Mouse (Mus musculus) stomach, embryonic 16.5 days (tissue): ENCODE results near the gene Nipbl. TPM values are rescaled to one million over a fixed set of nuclear protein-coding genes. Genes with fewer than 3 reads are reported as not detected.
"Not testable (repeated sequence)": the region's sequence is repeated elsewhere in the genome, so short reads cannot be mapped to it uniquely, and the experiment has no call there.

Source experiments
- ATAC-seq: fragments of 200-750 bp; cut with Nextera tagmentation; 2 replicates; pipeline ENCODE4 v1.8.0; 2017; ENCODE audit warnings: moderate number of reproducible peaks, moderate TSS enrichment; ENCODE audit not compliant: insufficient read depth, low FRiP score
- H3K27ac ChIP-seq: fragments of 300-500 bp; sonication (generic); 2 replicates; pipeline ENCODE4 v1.5.1; 2014; ENCODE audit warnings: low read length
- H3K27me3 ChIP-seq: fragments of 300-500 bp; sonication (generic); 2 replicates; pipeline ENCODE4 v1.6.1; 2014; ENCODE audit warnings: low read length, control low read depth, mixed read lengths; ENCODE audit not compliant: control insufficient read depth, insufficient read depth
- H3K36me3 ChIP-seq: fragments of 300-500 bp; sonication (generic); 2 replicates; pipeline ENCODE4 v1.6.1; 2014; ENCODE audit warnings: low read length; ENCODE audit not compliant: control insufficient read depth, insufficient read depth
- H3K4me1 ChIP-seq: fragments of 300-500 bp; sonication (generic); 2 replicates; pipeline ENCODE4 v1.6.1; 2014; ENCODE audit warnings: low read length, control low read depth, mixed read lengths; ENCODE audit not compliant: control insufficient read depth, insufficient read depth
- H3K4me2 ChIP-seq: fragments of 300-500 bp; sonication (generic); 2 replicates; pipeline ENCODE4 v1.6.1; 2014; ENCODE audit warnings: low read depth, low read length, mixed read lengths
- H3K4me3 ChIP-seq: fragments of 300-500 bp; sonication (generic); replicated peaks from 2 replicates; pipeline ENCODE4 v1.5.1; 2014; ENCODE audit warnings: mild to moderate bottlenecking, low read length
- H3K9ac ChIP-seq: fragments of 300-500 bp; sonication (generic); 2 replicates; pipeline ENCODE4 v1.6.1; 2014; ENCODE audit warnings: low read length
- H3K9me3 ChIP-seq: fragments of 300-500 bp; sonication (generic); replicated peaks from 2 replicates; pipeline ENCODE4 v1.6.1; 2016; ENCODE audit warnings: low read length, control low read depth; ENCODE audit not compliant: control insufficient read depth
- WGBS: fragments of 180-500 bp; shearing (Covaris S2); extraction: QIAGEN DNeasy Blood & Tissue Kit; methylation state at CpG from one replicate; pipeline ENCODE4 v1.1.7; 2014; 5-methylcytosine and 5-hydroxymethylcytosine counted together
- polyA plus RNA-seq: library from polyadenylated mRNA; unstranded; fragments of >200 nt; fragmentation: Nextera tagmentation; extraction: Ambion mirVana; gene quantifications from 2 replicates; pipeline ENCODE4 v1.2.1, GENCODE M21; 2015

Gene Nipbl
- polyA plus RNA-seq: 14.4 and 15.7 TPM in 2 replicates

DNA sequence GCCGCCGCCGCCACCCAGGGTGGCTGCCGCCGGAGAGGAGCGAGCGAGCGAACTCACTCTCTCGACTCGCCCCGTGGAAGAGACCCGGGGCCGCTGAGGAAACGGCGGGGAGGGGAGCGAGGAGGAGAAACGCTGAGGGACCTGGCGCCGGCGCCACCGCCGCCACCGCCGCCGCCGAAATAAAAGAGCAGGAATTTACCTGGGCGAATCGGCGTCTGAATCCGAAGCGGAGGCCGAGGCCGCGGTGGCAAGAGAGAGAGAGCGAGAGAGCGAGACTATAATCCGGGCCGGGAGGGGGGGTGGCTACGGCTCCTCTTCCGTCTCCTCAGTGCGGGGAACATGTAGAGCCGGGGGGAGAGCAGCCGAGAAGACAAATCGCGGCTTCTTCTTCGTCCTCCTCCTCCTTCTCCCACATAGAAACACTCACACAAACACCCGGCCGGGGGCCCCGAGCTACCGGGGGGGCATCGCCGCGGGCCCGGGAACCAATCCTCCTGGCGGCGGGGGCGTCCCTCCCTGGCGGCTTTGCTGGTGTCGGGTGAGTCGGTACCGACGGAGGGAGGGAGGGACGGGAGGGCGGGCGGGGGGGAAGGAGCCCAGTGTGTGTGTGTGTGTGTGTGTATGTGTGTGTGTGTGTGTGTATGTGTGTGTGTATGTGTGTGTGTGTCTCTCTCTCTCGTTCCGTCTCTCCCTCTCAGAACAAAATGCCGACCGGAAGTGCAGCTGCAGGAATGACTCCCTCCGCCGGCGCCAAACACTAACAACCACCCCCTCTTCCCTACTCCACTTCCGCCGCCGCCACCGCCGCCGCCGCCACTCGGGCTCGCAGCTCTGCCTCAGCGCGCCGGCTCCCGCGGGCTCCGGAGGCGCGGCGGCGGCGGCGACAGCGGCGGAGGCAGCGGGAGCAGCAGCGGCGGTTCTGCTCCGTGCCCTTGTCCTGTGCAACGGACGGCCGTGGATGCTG lies at the start of gene Nipbl:
Nipbl (minus strand) TSS at position 538 of the 964 bp plus-strand sequence.
- H3K9ac ChIP-seq: peak within 1 kb of the TSS; percentile 100
- ATAC-seq: peak; percentile 88
- no peaks in the 10 kb centered on the region for H3K27me3 ChIP-seq
- no peaks in the 10 kb centered on the region for H3K36me3 ChIP-seq
- peak within 1 kb of the TSS; percentile 97 for H3K4me2 ChIP-seq
- peaks cover 9% of the 10 kb centered on the region for H3K4me1 ChIP-seq
- H3K4me3 ChIP-seq: peak within 1 kb of the TSS; percentile 80
- H3K9me3 ChIP-seq: no peaks in the 10 kb centered on the region
- H3K27ac ChIP-seq: peak within 1 kb of the TSS; percentile 100
- WGBS: under 1% methylated on average over 96 of the region's 102 CpGs

DNA sequence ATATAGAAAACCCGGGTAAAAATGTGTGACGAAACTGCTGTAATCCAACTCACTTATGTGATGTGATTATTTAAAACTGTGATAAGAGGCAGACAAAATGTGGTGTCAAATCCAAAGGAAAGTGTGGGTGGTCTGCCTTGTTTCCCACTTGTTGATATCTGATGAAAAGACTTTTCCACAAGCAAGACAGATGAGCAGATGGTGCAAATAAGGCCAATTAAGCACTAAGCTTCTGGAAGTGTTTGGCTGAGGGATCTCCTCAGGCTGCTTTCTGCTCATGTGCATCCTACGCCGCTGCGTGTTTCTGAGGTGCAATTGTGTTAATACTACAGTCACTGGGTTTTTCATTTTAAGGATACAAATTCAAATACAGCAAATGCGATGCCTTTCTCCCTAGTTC lies 41.0 kb upstream of the Nipbl start:
- Histone ChIP-seq H3K4me1 (no peaks in the 10 kb centered on the region), H3K9me3 (no peaks in the 10 kb centered on the region), H3K9ac (no peak overlapping the region), H3K4me2 (no peak overlapping the region), H3K4me3 (no peak overlapping the region), H3K27me3 (no peaks in the 10 kb centered on the region), H3K36me3 (no peaks in the 10 kb centered on the region), H3K27ac (no peak overlapping the region)
- WGBS: 77% methylated on average over 6 of the region's 6 CpGs
- no peak for ATAC-seq

DNA sequence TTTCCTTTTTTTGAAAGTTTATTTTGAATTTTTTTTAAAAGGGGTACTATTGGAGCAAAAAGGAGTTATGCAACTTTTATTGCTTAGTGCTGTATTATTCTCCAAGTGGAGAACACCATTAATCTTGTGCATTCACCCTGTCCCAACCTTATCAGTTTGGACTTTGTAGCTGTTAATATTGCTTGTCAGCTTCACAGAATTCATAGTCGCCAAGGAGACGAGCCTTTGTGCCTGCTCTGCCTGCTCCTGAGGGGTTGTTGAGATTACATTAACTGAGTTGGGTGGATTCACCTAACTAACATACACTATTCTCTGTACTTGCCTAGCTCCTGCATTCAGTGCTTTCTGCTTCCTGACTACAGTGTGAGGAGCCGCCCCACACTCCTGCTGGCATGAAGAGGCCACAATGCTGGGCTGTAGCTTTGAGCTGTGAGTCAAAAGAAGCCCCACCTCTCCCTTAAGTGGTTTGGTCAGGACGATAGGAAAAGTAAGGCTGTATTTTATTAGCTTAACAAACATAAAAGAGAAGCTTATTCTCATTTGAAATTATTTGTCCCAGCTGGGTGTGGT lies 24.8 kb upstream of the Nipbl start:
- no peak overlapping the region for H3K4me3 ChIP-seq
- H3K4me1 ChIP-seq: no peaks in the 10 kb centered on the region
- no peaks in the 10 kb centered on the region for H3K9me3 ChIP-seq
- H3K4me2 ChIP-seq: no peak overlapping the region
- peak; percentile 89 for ATAC-seq
- H3K36me3 ChIP-seq: no peaks in the 10 kb centered on the region
- no peak overlapping the region for H3K9ac ChIP-seq
- WGBS: 31% methylated on average over 4 of the region's 4 CpGs
- H3K27me3 ChIP-seq: no peaks in the 10 kb centered on the region
- H3K27ac ChIP-seq: no peak overlapping the region

- no peaks in the 10 kb centered on the region for H3K36me3 ChIP-seq
- no peak overlapping the region for H3K9ac ChIP-seq
- ATAC-seq: no peak
- no peak overlapping the region for H3K4me2 ChIP-seq
- WGBS: 87% methylated on average over 1 of the region's 1 CpGs
- H3K27me3 ChIP-seq: no peaks in the 10 kb centered on the region
- no peak overlapping the region for H3K4me3 ChIP-seq
- H3K27ac ChIP-seq: no peak overlapping the region
- H3K4me1 ChIP-seq: no peaks in the 10 kb centered on the region
- no peaks in the 10 kb centered on the region for H3K9me3 ChIP-seq
Observed at GRCm38 (mm10) chr15:8463521-8463920, 19.3 kb upstream of the Nipbl start.

DNA sequence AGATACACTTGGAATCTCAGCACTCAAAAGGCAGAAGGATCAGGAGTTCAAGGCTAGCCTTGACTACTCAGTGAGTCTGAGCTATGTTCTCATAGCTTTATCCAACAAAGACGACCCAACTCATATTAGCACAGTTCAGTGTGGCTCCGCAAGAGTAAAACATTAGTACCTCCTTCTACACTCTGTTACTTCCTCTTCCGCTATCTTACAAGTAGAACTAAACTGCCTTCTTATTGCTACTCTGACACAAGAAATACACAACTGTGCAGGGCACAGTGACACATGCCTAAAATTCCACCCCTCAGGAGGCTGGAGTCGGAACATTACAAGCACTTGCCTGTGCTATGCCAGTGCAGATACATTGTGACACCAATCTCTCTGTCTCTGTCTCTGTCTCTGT lies 18.5 kb upstream of the Nipbl start:
- Histone ChIP-seq H3K27me3 (no peaks in the 10 kb centered on the region), H3K27ac (no peak overlapping the region), H3K36me3 (no peaks in the 10 kb centered on the region), H3K4me1 (no peaks in the 10 kb centered on the region), H3K9me3 (no peaks in the 10 kb centered on the region), H3K4me3 (no peak overlapping the region), H3K4me2 (no peak overlapping the region), H3K9ac (no peak overlapping the region)
- WGBS: 88% methylated on average over 4 of the region's 4 CpGs
- no peak for ATAC-seq

- no peaks in the 10 kb centered on the region for H3K36me3 ChIP-seq
- no peaks in the 10 kb centered on the region for H3K27me3 ChIP-seq
- H3K4me1 ChIP-seq: no peaks in the 10 kb centered on the region
- H3K4me2 ChIP-seq: no peak overlapping the region
- H3K27ac ChIP-seq: no peak overlapping the region
- no peak overlapping the region for H3K9ac ChIP-seq
- H3K4me3 ChIP-seq: no peak overlapping the region
- no peak for ATAC-seq
- no peaks in the 10 kb centered on the region for H3K9me3 ChIP-seq
- 55% methylated on average over 2 of the region's 2 CpGs for WGBS
Observed at GRCm38 (mm10) chr15:8460871-8461270, 16.6 kb upstream of the Nipbl start.

DNA sequence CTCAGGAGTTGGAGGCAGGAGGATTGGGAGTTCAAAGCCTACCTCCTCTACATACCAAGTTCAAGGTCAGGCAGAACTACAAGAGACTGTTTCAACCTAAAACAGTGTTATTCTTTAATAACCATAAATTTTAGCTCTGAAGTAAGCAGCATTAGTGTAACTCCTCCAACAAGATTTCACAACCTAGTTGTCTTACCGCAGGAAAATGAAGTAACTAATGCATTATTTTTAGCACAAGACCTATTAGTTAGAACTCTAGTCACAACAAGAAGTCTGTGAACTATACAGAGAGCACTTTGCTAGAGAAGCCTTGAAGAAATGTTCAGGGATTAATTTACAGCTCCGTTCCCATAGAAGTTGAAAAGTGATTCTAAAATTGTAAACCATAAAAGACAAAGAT lies 15.7 kb upstream of the Nipbl start:
- H3K9ac ChIP-seq: no peak overlapping the region
- H3K4me1 ChIP-seq: no peaks in the 10 kb centered on the region
- H3K36me3 ChIP-seq: no peaks in the 10 kb centered on the region
- H3K4me2 ChIP-seq: no peak overlapping the region
- H3K27ac ChIP-seq: no peak overlapping the region
- H3K9me3 ChIP-seq: no peaks in the 10 kb centered on the region
- ATAC-seq: no peak
- no peak overlapping the region for H3K4me3 ChIP-seq
- no peaks in the 10 kb centered on the region for H3K27me3 ChIP-seq
- WGBS: 70% methylated on average over 2 of the region's 2 CpGs

DNA sequence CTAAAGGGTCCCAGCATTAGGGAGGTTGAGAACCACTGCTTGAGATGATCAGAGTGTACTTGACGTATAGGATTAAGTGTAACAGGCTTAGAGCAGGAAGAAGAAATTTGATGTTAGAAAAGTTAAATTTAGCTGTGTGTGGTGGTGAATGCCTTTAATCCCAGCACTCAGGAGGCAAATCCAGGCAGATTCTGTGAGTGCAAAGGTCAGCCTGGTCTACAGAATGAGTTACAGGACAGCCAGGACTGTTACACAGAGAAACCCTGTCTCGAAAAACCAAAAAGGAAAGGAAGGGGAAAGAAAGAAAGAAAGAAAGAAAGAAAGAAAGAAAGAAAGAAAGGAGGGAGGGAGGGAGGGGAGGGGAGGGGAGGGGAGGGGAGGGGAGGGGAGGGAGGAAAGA lies 12.0 kb upstream of the Nipbl start:
- not testable (repeated sequence) for ATAC-seq, H3K9me3 ChIP-seq, H3K27ac ChIP-seq, H3K36me3 ChIP-seq, H3K9ac ChIP-seq, H3K4me2 ChIP-seq, H3K27me3 ChIP-seq, H3K4me1 ChIP-seq, H3K4me3 ChIP-seq
- WGBS: 89% methylated on average over 2 of the region's 2 CpGs

GRCm38 (mm10) chr15:8455486-8455885 lies 11.2 kb upstream of the Nipbl start:
- Histone ChIP-seq H3K27ac (no peak overlapping the region), H3K9ac (no peak overlapping the region), H3K9me3 (no peaks in the 10 kb centered on the region), H3K4me2 (no peak overlapping the region), H3K27me3 (no peaks in the 10 kb centered on the region), H3K36me3 (no peaks in the 10 kb centered on the region), H3K4me3 (no peak overlapping the region), H3K4me1 (no peaks in the 10 kb centered on the region)
- ATAC-seq: no peak
- WGBS: 85% methylated on average over 2 of the region's 2 CpGs
